Mouse (Mus musculus) heart, postnatal 0 days (tissue): ENCODE measurements around the gene Clba1. TPM values are rescaled to one million over a fixed set of nuclear protein-coding genes. Genes with fewer than 3 reads are reported as not detected.
A peak's percentile ranks its signal among the peaks of the same experiment; 100 is the strongest.

Source experiments
- ATAC-seq: fragments of 200-750 bp; cut with Nextera tagmentation; 2 replicates; pipeline ENCODE4 v1.8.0; 2017; ENCODE audit warnings: low read depth, moderate number of reproducible peaks, moderate library complexity; ENCODE audit not compliant: insufficient read depth
- DNase-seq: peaks from one replicate; pipeline ENCODE4 v3.0.0-alpha.2; 2016; ENCODE audit warnings: low spot score
- H3K27ac ChIP-seq: fragments of 300-500 bp; sonication (generic); 2 replicates; pipeline ENCODE4 v1.5.1; 2014; ENCODE audit warnings: low read depth, mild to moderate bottlenecking
- H3K27me3 ChIP-seq: fragments of 300-500 bp; sonication (generic); 2 replicates; pipeline ENCODE4 v1.6.1; 2014; ENCODE audit warnings: low read length, mixed read lengths; ENCODE audit not compliant: control insufficient read depth, insufficient read depth
- H3K36me3 ChIP-seq: fragments of 300-500 bp; sonication (generic); replicated peaks from 2 replicates; pipeline ENCODE4 v1.6.1; 2014; ENCODE audit warnings: low read length, mixed read lengths; ENCODE audit not compliant: control insufficient read depth, insufficient read depth
- H3K4me1 ChIP-seq: fragments of 300-500 bp; sonication (generic); 2 replicates; pipeline ENCODE4 v1.6.1; 2014; ENCODE audit warnings: antibody characterized with exemption; ENCODE audit not compliant: control insufficient read depth, insufficient read depth
- H3K4me2 ChIP-seq: fragments of 300-500 bp; sonication (generic); 2 replicates; pipeline ENCODE4 v1.6.1; 2014; ENCODE audit warnings: low read depth, mild to moderate bottlenecking, low read length, moderate library complexity
- H3K4me3 ChIP-seq: fragments of 300-500 bp; sonication (generic); 2 replicates; pipeline ENCODE4 v1.5.1; 2014; ENCODE audit warnings: low read depth, low read length
- H3K9ac ChIP-seq: fragments of 300-500 bp; sonication (generic); replicated peaks from 2 replicates; pipeline ENCODE4 v1.6.1; 2014; ENCODE audit warnings: low read depth, low read length, mixed read lengths
- H3K9me3 ChIP-seq: fragments of 300-500 bp; sonication (generic); replicated peaks from 2 replicates; pipeline ENCODE4 v1.6.1; 2016; ENCODE audit warnings: low read length; ENCODE audit not compliant: control insufficient read depth
- CTCF ChIP-seq: IDR thresholded peaks from 2 replicates; pipeline ENCODE4 v1.5.1; 2016; ENCODE audit warnings: antibody characterized with exemption, control low read depth, low read depth
- EP300 ChIP-seq: IDR thresholded peaks from 2 replicates; pipeline ENCODE4 v1.6.1; 2016; ENCODE audit warnings: antibody characterized with exemption, low read depth
- WGBS: fragments of 180-500 bp; shearing (Covaris S2); extraction: QIAGEN DNeasy Blood & Tissue Kit; methylation state at CpG from one replicate; pipeline ENCODE4 v1.1.7; 2014; 5-methylcytosine and 5-hydroxymethylcytosine counted together
- polyA plus RNA-seq: library from polyadenylated mRNA; unstranded; fragments of >200 nt; fragmentation: Nextera tagmentation; extraction: Ambion mirVana; gene quantifications from 2 replicates; pipeline ENCODE4 v1.2.1, GENCODE M21; 2015
- total RNA-seq: library from RNA; depleted of rRNA; stranded (reverse); fragments of >200 nt; gene quantifications from 2 replicates; pipeline ENCODE4 v1.2.3, GENCODE M21; 2014; ENCODE audit warnings: low replicate concordance; rRNA removed

Clba1 gene
- total and polyA plus RNA-seq, 2 experiments from 2014 or later, result 8.2 to 9.4 TPM

DNA sequence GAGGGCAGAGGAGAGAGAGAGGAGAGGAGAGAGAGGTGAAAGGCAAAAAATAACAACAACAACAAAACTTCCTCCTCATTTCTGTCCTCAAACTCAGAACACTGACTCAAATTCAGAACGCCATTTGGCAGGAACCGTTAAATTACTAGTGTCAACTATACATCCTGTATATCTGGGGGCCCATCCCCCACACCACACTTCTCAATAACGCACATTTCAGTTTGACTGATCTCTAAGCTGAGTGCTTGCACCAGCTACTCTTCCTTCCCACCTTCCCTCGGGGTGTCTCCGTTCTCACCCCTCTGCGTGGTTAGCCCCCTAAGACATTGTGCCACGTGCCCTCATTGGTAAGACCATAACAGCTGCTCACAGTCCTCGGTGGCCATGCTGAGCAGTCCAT, 51.2 kb downstream of the Clba1 start:
- H3K4me2 ChIP-seq, result peak overlapping the region; percentile 10; the same call in 1 of the 2 replicates
- TF ChIP-seq EP300 (no peak), CTCF (no peak)
- H3K9ac ChIP-seq, result no peak overlapping the region
- no peaks in the 10 kb centered on the region for H3K4me1 ChIP-seq
- H3K4me3 ChIP-seq, result no peak overlapping the region; the same call in 1 of the 2 replicates
- ATAC-seq (no peak), DNase-seq (no peak)
- 69% methylated on average over 8 of the region's 8 CpGs for WGBS
- H3K27me3 ChIP-seq, result no peaks in the 10 kb centered on the region
- H3K27ac ChIP-seq, result no peak overlapping the region; the same call in 1 of the 2 replicates
- H3K36me3 ChIP-seq, result no peaks in the 10 kb centered on the region
- no peaks in the 10 kb centered on the region for H3K9me3 ChIP-seq

- no peaks in the 10 kb centered on the region for H3K4me1 ChIP-seq
- no peak overlapping the region; the same call in 1 of the 2 replicates for H3K27ac ChIP-seq
- no peak for TF ChIP-seq EP300
- peak overlapping the region; percentile 10; the same call in 1 of the 2 replicates for H3K4me2 ChIP-seq
- H3K9me3 ChIP-seq, result no peaks in the 10 kb centered on the region
- 66% methylated on average over 7 of the region's 7 CpGs for WGBS
- ATAC-seq (no peak), DNase-seq (no peak)
- no peaks in the 10 kb centered on the region for H3K36me3 ChIP-seq
- H3K9ac ChIP-seq, result no peak overlapping the region
- H3K4me3 ChIP-seq, result peak overlapping the region; percentile 8; the same call in 1 of the 2 replicates
- H3K27me3 ChIP-seq, result no peaks in the 10 kb centered on the region
Observed at GRCm38 (mm10) chr12:112860765-112861164, 52.0 kb downstream of the Clba1 start.

DNA sequence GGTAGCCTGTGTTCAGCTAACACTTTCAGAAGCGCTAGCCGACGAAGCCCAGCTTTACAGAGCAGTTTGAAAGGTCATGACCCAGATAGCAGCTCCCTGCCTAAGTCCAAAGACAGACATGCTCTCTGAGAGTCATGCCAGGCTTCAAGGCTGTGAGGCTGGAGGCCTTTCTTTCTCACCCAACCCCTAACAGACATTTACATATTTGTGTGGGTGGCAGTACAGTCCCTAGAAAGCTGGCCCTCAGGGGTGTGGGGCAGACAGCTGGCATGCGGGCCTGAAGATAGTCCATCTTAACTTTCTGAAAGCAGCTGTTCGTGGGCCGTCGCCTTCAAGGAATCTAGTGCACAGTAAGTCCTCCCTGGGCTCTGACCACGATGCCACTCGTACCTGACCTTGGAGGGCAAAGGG, 53.2 kb downstream of the Clba1 start:
- ATAC-seq (no peak), DNase-seq (no peak)
- no peaks in the 10 kb centered on the region for H3K27me3 ChIP-seq
- H3K9me3 ChIP-seq, result no peaks in the 10 kb centered on the region
- H3K4me3 ChIP-seq, result no peak overlapping the region
- H3K36me3 ChIP-seq, result no peaks in the 10 kb centered on the region
- H3K27ac ChIP-seq, result no peak overlapping the region
- no peaks in the 10 kb centered on the region for H3K4me1 ChIP-seq
- 63% methylated on average over 9 of the region's 9 CpGs for WGBS
- TF ChIP-seq CTCF (no peak), EP300 (no peak)
- no peak overlapping the region for H3K4me2 ChIP-seq
- no peak overlapping the region for H3K9ac ChIP-seq

- no peaks in the 10 kb centered on the region for H3K27me3 ChIP-seq
- TF ChIP-seq EP300 (no peak), CTCF (no peak)
- no peaks in the 10 kb centered on the region for H3K9me3 ChIP-seq
- no peak overlapping the region for H3K27ac ChIP-seq
- ATAC-seq (no peak), DNase-seq (no peak)
- no peak overlapping the region for H3K9ac ChIP-seq
- H3K4me1 ChIP-seq, result no peaks in the 10 kb centered on the region
- 81% methylated on average over 7 of the region's 7 CpGs for WGBS
- H3K4me3 ChIP-seq, result no peak overlapping the region
- no peak overlapping the region for H3K4me2 ChIP-seq
- H3K36me3 ChIP-seq, result no peaks in the 10 kb centered on the region
Observed at GRCm38 (mm10) chr12:112864804-112865203, 56.1 kb downstream of the Clba1 start.

Other genes with a start within 250 kb of the Clba1 start
- gene Inf2, start 220.2 kb upstream of the Clba1 start, total RNA-seq, result 15.1 and 17.1 TPM in 2 replicates
- 1.8 and 2.7 TPM in 2 replicates for gene Inf2, start 220.2 kb upstream of the Clba1 start, polyA plus RNA-seq
- 86.8 and 106 TPM in 2 replicates for gene Adssl1, start 188.9 kb upstream of the Clba1 start, total RNA-seq
- gene Adssl1, start 188.9 kb upstream of the Clba1 start, polyA plus RNA-seq, result 159 and 176 TPM in 2 replicates
- gene Siva1, start 164.3 kb upstream of the Clba1 start, total RNA-seq, result 92.0 and 107 TPM in 2 replicates
- 62.2 and 71.1 TPM in 2 replicates for gene Siva1, start 164.3 kb upstream of the Clba1 start, polyA plus RNA-seq
- gene Akt1, start 134.1 kb upstream of the Clba1 start, total RNA-seq, result 206 and 234 TPM in 2 replicates
- gene Akt1, start 134.1 kb upstream of the Clba1 start, polyA plus RNA-seq, result 60.6 and 70.9 TPM in 2 replicates
- gene Zbtb42, start 130.1 kb upstream of the Clba1 start, total RNA-seq, result 3.2 and 18.3 TPM in 2 replicates
- 4.6 TPM in 2 replicates for gene Zbtb42, start 130.1 kb upstream of the Clba1 start, polyA plus RNA-seq
- 10.1 and 17.6 TPM in 2 replicates for gene Cep170b, start 88.5 kb upstream of the Clba1 start, total RNA-seq
- 1.8 and 2.4 TPM in 2 replicates for gene Cep170b, start 88.5 kb upstream of the Clba1 start, polyA plus RNA-seq
- gene Pld4, start 48.3 kb upstream of the Clba1 start, total RNA-seq, result 6.8 and 7.2 TPM in 2 replicates
- gene Pld4, start 48.3 kb upstream of the Clba1 start, polyA plus RNA-seq, result 3.4 and 4.7 TPM in 2 replicates
- gene Ahnak2, start 6.3 kb upstream of the Clba1 start, total RNA-seq, result 6.8 and 10.5 TPM in 2 replicates
- gene Ahnak2, start 6.3 kb upstream of the Clba1 start, polyA plus RNA-seq, result 2.3 and 2.4 TPM in 2 replicates
- gene Cdca4, start 20.5 kb downstream of the Clba1 start, total RNA-seq, result 27.7 and 32.2 TPM in 2 replicates
- 18.6 and 19.1 TPM in 2 replicates for gene Cdca4, start 20.5 kb downstream of the Clba1 start, polyA plus RNA-seq
- gene Gpr132, start 59.3 kb downstream of the Clba1 start, total RNA-seq, result 0.38 TPM in 1 of 2 replicates, not detected in the other
- 0.04 TPM in 1 of 2 replicates, not detected in the other for gene Gpr132, start 59.3 kb downstream of the Clba1 start, polyA plus RNA-seq
- 22.7 and 58.5 TPM in 2 replicates for gene Jag2, start 120.8 kb downstream of the Clba1 start, total RNA-seq
- gene Jag2, start 120.8 kb downstream of the Clba1 start, polyA plus RNA-seq, result 1.8 and 3.3 TPM in 2 replicates
- gene Nudt14, start 133.2 kb downstream of the Clba1 start, total RNA-seq, result 13.5 and 33.9 TPM in 2 replicates
- gene Nudt14, start 133.2 kb downstream of the Clba1 start, polyA plus RNA-seq, result 28.2 and 33.2 TPM in 2 replicates
- 62.7 and 70.2 TPM in 2 replicates for gene Btbd6, start 167.5 kb downstream of the Clba1 start, total RNA-seq
- gene Btbd6, start 167.5 kb downstream of the Clba1 start, polyA plus RNA-seq, result 20.4 and 21.6 TPM in 2 replicates
- 26.0 and 51.9 TPM in 2 replicates for gene Brf1, start 191.8 kb downstream of the Clba1 start, total RNA-seq
- gene Brf1, start 191.8 kb downstream of the Clba1 start, polyA plus RNA-seq, result 24.5 TPM in 2 replicates
- gene Pacs2, start 205.6 kb downstream of the Clba1 start, total RNA-seq, result 20.4 and 38.5 TPM in 2 replicates
- gene Pacs2, start 205.6 kb downstream of the Clba1 start, polyA plus RNA-seq, result 4.3 and 5.1 TPM in 2 replicates